Mouse (Mus musculus) frontal cortex, postnatal 10 days (tissue): ENCODE data around the gene Epop.

Source experiments
- DNase-seq, 2 experiments: peaks; one replicate each; pipeline ENCODE4 v3.0.0; 2022; ENCODE audit warnings: low spot score in 2 of 2, mixed read lengths in 1 of 2

Epop gene

DNA sequence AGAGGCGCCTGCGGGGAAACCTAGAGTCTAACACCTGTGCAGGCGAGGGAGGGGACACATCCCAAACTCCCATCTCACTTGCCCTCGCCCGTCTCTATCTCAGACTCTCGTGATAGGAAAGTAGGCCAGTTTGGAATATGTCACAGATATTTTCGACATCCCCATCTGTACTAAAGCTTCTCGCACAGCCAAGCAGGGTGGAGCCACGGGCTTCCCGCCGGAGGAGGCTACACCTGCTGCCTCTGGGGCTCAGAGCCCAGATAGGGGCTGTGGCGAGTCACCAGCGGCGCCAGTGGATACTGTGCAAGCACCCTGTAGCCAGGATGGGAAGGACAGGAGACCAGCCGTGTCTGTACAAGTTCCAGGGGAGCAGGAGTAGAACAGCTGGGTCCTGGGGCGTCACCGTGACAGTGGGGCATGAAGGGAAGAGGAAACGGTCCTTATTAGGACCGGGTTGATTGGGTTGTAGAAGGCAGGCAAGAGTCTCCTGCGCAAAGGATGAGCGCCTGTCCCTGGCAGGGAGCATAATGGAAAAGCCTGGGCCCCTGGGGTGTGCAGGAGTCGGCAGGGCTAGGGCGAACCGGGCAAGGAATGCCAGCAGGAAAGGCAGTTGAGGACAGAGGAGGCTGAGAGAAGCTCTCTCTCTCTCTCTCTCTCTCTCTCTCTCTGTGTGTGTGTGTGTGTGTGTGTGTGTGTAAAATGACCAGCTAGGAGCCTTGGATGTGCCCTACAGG is 39.1 kb downstream of the Epop start:
- DNase-seq: no peak

DNA sequence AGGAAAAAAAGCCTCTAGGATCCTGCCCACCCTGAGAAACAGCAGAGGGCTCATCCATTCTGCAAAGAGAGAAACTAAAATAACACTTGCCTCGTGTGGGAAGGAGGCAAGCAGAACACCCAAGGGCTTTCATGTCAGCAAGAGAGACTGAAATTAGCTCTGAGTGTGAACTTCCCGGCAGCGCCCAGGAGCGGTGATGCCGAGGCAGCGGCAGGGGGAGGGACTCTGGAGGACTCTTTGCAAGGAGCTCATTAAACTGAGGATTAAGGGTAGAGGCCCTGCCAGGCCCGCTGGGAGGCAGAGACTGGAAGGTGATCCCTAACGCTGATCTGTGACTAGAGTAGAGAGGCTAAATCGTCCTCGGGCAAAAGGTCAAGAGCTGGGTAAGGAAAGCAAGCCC is 40.3 kb downstream of the Epop start:
- DNase-seq: no peak

DNA sequence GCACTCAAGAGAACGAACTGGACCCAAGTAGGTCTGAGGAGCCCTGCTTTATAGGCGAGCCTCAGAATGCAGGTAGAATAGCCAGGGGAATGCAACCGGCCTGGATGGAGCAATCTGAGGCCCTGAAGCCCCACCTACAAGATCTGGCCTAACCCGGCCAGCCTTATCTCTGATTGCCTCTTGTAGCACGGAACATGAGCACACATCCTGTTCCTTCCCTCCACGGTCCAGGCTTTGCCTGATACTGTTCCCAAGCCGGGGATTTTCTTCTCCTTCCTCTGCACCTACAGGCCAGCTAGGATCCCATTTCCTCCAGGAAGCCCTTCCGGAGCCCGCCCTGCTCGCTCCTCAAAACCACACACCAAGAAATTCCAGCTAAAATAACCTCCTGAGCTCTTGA is 43.6 kb downstream of the Epop start:
- no peak for DNase-seq

DNA sequence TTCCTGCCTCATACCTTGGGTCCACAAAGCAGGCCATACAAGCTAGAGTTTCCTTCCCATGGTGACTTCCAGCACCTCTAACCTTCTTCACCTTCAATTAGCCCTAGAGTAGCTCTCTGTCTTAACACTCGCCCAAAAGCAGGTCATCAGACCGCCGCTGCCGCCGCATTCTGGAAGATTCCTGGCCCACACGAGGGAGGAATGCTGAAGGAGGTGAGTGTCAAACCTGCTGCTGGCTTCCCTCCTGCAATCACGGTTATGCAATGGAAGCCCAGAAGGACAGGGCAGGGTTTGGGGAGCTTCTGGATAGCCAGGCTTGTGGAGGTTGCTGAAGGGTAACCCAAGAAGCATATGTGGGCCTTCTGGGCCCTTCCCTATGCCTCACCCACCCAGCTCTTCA is 45.0 kb downstream of the Epop start:
- DNase-seq: no peak

DNA sequence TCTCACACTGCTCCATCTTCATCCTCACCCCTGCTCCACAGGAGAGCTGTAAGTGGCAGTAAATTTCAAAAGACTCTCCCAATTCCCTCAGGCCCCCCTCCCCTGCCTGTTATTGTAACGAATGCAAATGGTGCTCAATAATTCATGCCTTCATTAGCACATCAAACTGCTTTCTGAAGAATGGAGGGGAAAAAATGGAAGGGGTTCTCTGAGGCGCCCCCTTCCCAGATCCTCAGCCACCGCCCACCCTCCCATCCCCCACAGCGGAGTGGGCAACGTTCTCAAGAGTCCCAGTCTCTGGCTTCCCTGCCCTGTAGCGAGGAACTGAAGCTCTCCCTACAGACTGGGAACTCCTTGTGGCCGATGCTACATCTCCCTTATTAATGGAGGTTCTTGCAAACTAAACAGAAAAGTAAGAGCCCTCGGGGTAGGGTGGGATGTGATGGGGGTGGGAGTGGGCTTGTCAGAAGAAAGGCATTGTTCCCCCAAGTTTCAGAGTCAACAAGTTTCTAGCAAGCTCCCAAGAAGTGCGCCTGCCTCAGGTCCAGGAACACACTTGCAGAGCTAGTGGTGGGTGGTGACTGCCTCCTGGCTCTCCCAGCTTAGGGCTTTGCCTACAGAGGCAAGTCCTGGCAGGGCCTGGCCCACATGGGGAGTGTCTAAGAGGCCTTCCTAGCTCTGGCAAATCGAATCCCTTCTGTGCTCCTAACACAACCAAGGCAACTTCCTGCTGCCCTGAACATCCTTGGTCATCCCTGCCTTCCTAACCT is 50.2 kb downstream of the Epop start:
- no peak for DNase-seq

DNA sequence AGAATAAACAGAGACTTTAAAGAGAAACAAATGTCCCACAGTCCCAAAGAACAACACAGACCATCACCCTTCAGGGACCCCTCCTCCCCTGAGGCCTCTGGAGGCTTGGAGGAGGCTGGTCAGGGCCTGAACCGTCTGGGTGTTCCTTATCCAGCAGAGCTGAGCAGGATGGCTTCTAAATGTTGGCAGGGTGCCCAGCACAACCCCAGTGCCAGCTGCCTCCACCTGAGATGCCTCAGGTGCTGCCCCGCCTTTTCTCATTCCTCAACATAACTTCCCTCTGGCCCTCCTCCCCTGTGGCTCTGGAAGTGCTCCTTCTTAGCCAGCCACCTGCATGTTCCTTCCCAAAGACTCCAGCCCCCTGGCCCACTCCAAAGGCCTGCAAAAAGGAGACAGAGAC is 51.2 kb downstream of the Epop start:
- DNase-seq: no peak
